Mouse (Mus musculus) hindbrain, postnatal 0 days (tissue): ENCODE measurements around the gene Pdk2. TPM values are rescaled to one million over a fixed set of nuclear protein-coding genes. Genes with fewer than 3 reads are reported as not detected.

Source experiments
- ATAC-seq: fragments of 200-750 bp; cut with Nextera tagmentation; 2 replicates; pipeline ENCODE4 v1.8.0; 2017; ENCODE audit warnings: mild to moderate bottlenecking, moderate TSS enrichment, moderate library complexity
- DNase-seq: peaks from one replicate; pipeline ENCODE4 v3.0.0-alpha.2; 2015; ENCODE audit warnings: low spot score
- H3K27ac ChIP-seq: fragments of 300-500 bp; sonication (generic); 2 replicates; pipeline ENCODE4 v1.5.1; 2014; ENCODE audit warnings: mild to moderate bottlenecking
- H3K27me3 ChIP-seq: fragments of 300-500 bp; sonication (generic); 2 replicates; pipeline ENCODE4 v1.6.1; 2014; ENCODE audit warnings: low read length, mixed read lengths; ENCODE audit not compliant: insufficient read depth
- H3K36me3 ChIP-seq: fragments of 300-500 bp; sonication (generic); 2 replicates; pipeline ENCODE4 v1.6.1; 2014; ENCODE audit warnings: low read length, mixed read lengths; ENCODE audit not compliant: insufficient read depth
- H3K4me1 ChIP-seq: fragments of 300-500 bp; sonication (generic); 2 replicates; pipeline ENCODE4 v1.6.1; 2014; ENCODE audit warnings: antibody characterized with exemption, low read length, mixed read lengths; ENCODE audit not compliant: insufficient read depth
- H3K4me2 ChIP-seq: fragments of 300-500 bp; sonication (generic); 2 replicates; pipeline ENCODE4 v1.6.1; 2014; ENCODE audit warnings: low read depth, mild to moderate bottlenecking, low read length, moderate library complexity, mixed read lengths
- H3K4me3 ChIP-seq: fragments of 300-500 bp; sonication (generic); 2 replicates; pipeline ENCODE4 v1.5.1; 2014; ENCODE audit warnings: low read length
- H3K9ac ChIP-seq: fragments of 300-500 bp; sonication (generic); replicated peaks from 2 replicates; pipeline ENCODE4 v1.6.1; 2014; ENCODE audit warnings: mild to moderate bottlenecking, low read length, moderate library complexity, mixed read lengths
- H3K9me3 ChIP-seq: fragments of 300-500 bp; sonication (generic); 2 replicates; pipeline ENCODE4 v1.6.1; 2016; ENCODE audit warnings: low read length, mixed read lengths
- CTCF ChIP-seq: IDR thresholded peaks from 2 replicates; pipeline ENCODE4 v1.5.1; 2016; ENCODE audit warnings: antibody characterized with exemption, control low read depth, low read depth
- WGBS: fragments of 180-500 bp; shearing (Covaris S2); extraction: QIAGEN DNeasy Blood & Tissue Kit; methylation state at CpG from one replicate; pipeline ENCODE4 v1.1.7; 2014; 5-methylcytosine and 5-hydroxymethylcytosine counted together
- polyA plus RNA-seq: library from polyadenylated mRNA; unstranded; fragments of >200 nt; fragmentation: Nextera tagmentation; extraction: Ambion mirVana; gene quantifications from 2 replicates; pipeline ENCODE4 v1.2.1, GENCODE M21; 2015
- total RNA-seq: library from RNA; depleted of rRNA; stranded (reverse); fragments of >200 nt; gene quantifications from 2 replicates; pipeline ENCODE4 v1.2.3, GENCODE M21; 2014

Pdk2 gene
- total and polyA plus RNA-seq, 2 experiments from 2014 or later, result 25.0 to 49.0 TPM

DNA sequence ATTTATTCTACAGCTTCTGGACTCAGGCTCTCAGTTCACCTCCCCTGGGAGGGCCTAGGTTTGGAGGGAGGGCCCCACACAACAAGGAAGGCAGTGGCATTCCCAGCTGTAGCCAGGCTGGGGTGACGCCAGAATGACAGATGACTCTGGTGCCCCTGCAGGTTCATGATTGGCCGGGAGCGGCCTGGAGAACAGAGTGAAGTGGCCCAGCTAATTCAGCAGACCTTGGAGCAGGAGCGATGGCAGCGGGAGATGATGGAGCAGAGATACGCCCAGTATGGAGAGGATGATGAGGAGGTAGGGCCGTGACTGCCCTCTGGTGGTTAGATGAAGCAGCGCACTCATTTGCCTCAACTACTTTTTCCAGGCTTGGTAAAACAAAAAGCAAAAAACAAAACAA is 40.1 kb downstream of the Pdk2 start:
- peaks cover 74% of the 10 kb centered on the region for H3K36me3 ChIP-seq
- TF ChIP-seq CTCF, result peak; percentile 94
- no peaks in the 10 kb centered on the region for H3K27me3 ChIP-seq
- peak; percentile 86 for DNase-seq
- H3K4me3 ChIP-seq, result no peak overlapping the region
- no peaks in the 10 kb centered on the region for H3K9me3 ChIP-seq
- peak; percentile 64 for ATAC-seq
- H3K4me1 ChIP-seq, result peaks cover 16% of the 10 kb centered on the region
- H3K4me2 ChIP-seq, result no peak overlapping the region
- WGBS, result 1% methylated on average over 8 of the region's 8 CpGs
- peak overlapping the region; percentile 22 for H3K27ac ChIP-seq
- no peak overlapping the region for H3K9ac ChIP-seq

- Histone ChIP-seq H3K27me3 (no peaks in the 10 kb centered on the region), H3K36me3 (peaks cover 70% of the 10 kb centered on the region), H3K27ac (peak overlapping the region; percentile 22), H3K4me3 (no peak overlapping the region), H3K4me1 (peaks cover 19% of the 10 kb centered on the region), H3K9ac (no peak overlapping the region), H3K4me2 (no peak overlapping the region), H3K9me3 (no peaks in the 10 kb centered on the region)
- WGBS, result 22% methylated on average over 4 of the region's 4 CpGs
- DNase-seq, result no peak
- no peak for TF ChIP-seq CTCF
- ATAC-seq, result peak; percentile 16; the same call in 1 of the 2 replicates
These were observed 40.6 kb downstream of the Pdk2 start for GRCm38 (mm10) chr11:95000548-95000947.

DNA sequence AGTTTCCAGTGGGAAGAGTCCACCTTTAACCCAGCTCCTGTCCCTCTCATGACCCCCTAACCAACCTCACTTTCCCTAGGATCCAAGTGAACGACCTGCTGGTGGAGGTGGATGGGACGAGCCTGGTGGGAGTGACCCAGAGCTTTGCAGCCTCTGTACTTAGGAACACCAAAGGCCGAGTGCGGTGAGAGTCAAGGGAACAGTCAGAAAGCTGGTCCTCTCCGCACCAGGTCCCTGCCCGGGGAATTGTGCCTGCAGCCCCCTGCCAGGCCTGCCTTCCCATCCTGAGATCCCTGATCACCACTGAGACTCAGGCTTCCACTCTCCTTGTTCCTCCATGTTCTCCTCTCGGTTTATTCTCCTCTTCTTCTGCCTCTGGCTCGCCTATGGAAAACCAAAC is 41.0 kb downstream of the Pdk2 start:
- Histone ChIP-seq H3K9ac (no peak overlapping the region), H3K9me3 (no peaks in the 10 kb centered on the region), H3K36me3 (peaks cover 65% of the 10 kb centered on the region), H3K27me3 (no peaks in the 10 kb centered on the region), H3K27ac (peak overlapping the region; percentile 22), H3K4me1 (peaks cover 22% of the 10 kb centered on the region), H3K4me2 (no peak overlapping the region), H3K4me3 (no peak overlapping the region)
- ATAC-seq (no peak), DNase-seq (no peak)
- 68% methylated on average over 8 of the region's 8 CpGs for WGBS
- no peak for TF ChIP-seq CTCF

- Histone ChIP-seq H3K9me3 (no peaks in the 10 kb centered on the region), H3K4me3 (no peak overlapping the region), H3K4me2 (no peak overlapping the region), H3K27ac (no peak overlapping the region), H3K4me1 (peaks cover 41% of the 10 kb centered on the region), H3K36me3 (peaks cover 45% of the 10 kb centered on the region), H3K9ac (no peak overlapping the region), H3K27me3 (no peaks in the 10 kb centered on the region)
- DNase-seq, result peak; percentile 63
- 44% methylated on average over 16 of the region's 16 CpGs for WGBS
- ATAC-seq, result peak; percentile 36; the same call in 1 of the 2 replicates
- no peak for TF ChIP-seq CTCF
These were observed 43.1 kb downstream of the Pdk2 start for GRCm38 (mm10) chr11:94998041-94998531.

- ATAC-seq, result no peak
- Histone ChIP-seq H3K4me2 (no peak overlapping the region), H3K36me3 (peaks cover 41% of the 10 kb centered on the region), H3K4me3 (no peak overlapping the region), H3K9ac (no peak overlapping the region), H3K4me1 (peaks cover 41% of the 10 kb centered on the region), H3K27ac (no peak overlapping the region), H3K9me3 (no peaks in the 10 kb centered on the region), H3K27me3 (no peaks in the 10 kb centered on the region)
- no peak for DNase-seq
- WGBS, result 47% methylated on average over 5 of the region's 5 CpGs
- no peak for TF ChIP-seq CTCF
These were observed 43.6 kb downstream of the Pdk2 start for GRCm38 (mm10) chr11:94997596-94997995.

DNA sequence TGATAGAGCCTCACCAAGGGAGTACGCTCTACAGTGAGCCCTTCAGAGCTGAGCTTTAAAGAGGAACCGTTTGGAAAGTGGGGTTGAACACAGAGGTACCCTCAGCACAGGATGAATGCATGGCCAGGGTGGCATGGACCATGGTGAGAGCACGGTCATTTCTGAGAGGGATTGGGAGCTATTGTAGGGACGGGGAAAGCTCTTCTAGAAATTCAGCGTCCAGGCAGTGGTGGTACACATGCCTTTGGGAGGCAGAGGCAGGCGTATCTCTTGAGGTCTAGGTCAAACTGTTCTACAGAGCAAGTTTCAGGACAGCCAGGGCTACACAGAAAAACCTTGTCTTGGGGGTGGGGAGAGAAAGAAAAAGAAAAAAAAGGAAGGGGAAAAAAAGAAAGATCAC is 44.2 kb downstream of the Pdk2 start:
- ATAC-seq (no peak), DNase-seq (no peak)
- Histone ChIP-seq H3K4me1 (peaks cover 41% of the 10 kb centered on the region), H3K9me3 (no peaks in the 10 kb centered on the region), H3K9ac (no peak overlapping the region), H3K4me2 (no peak overlapping the region), H3K27me3 (no peaks in the 10 kb centered on the region), H3K27ac (no peak overlapping the region), H3K36me3 (peaks cover 35% of the 10 kb centered on the region), H3K4me3 (no peak overlapping the region)
- WGBS, result 92% methylated on average over 6 of the region's 6 CpGs
- TF ChIP-seq CTCF, result no peak

- no peak for ATAC-seq
- Histone ChIP-seq H3K4me1 (peaks cover 39% of the 10 kb centered on the region), H3K9ac (peak overlapping the region; percentile 85; the same call in 1 of the 2 replicates), H3K27ac (no peak overlapping the region), H3K36me3 (peaks cover 28% of the 10 kb centered on the region), H3K27me3 (no peaks in the 10 kb centered on the region), H3K9me3 (no peaks in the 10 kb centered on the region), H3K4me2 (peak overlapping the region; percentile 99), H3K4me3 (no peak overlapping the region)
- 77% methylated on average over 8 of the region's 8 CpGs for WGBS
- TF ChIP-seq CTCF, result no peak
- DNase-seq, result no peak
These were observed 45.1 kb downstream of the Pdk2 start for GRCm38 (mm10) chr11:94996101-94996500.
